Mouse (Mus musculus) lung, postnatal 25 days (tissue): ENCODE results near the gene Slc25a31.

Experiments used
- DNase-seq: peaks from one replicate; pipeline ENCODE4 v3.0.0; 2022; ENCODE audit warnings: low spot score

The Slc25a31 gene

GRCm38 (mm10) chr3:40708655-40709054 lies at the start of gene Slc25a31:
Gene Slc25a31 (plus strand): TSS chr3:40708855.
- DNase-seq: no peak

GRCm38 (mm10) chr3:40660231-40660630 lies 48.4 kb upstream of the Slc25a31 start:
- no peak for DNase-seq

- DNase-seq: no peak
Observed at GRCm38 (mm10) chr3:40666109-40666508, 42.5 kb upstream of the Slc25a31 start.

- DNase-seq: no peak
Observed at GRCm38 (mm10) chr3:40666861-40667719, 41.6 kb upstream of the Slc25a31 start.

- DNase-seq: no peak
Observed at GRCm38 (mm10) chr3:40668889-40669288, 39.8 kb upstream of the Slc25a31 start.

GRCm38 (mm10) chr3:40669395-40669794 lies 39.3 kb upstream of the Slc25a31 start:
- no peak for DNase-seq

- no peak for DNase-seq
Observed at GRCm38 (mm10) chr3:40673515-40673914, 35.1 kb upstream of the Slc25a31 start.

GRCm38 (mm10) chr3:40674873-40675405 lies 33.7 kb upstream of the Slc25a31 start:
- DNase-seq: no peak

GRCm38 (mm10) chr3:40678856-40679255 lies 29.8 kb upstream of the Slc25a31 start:
- no peak for DNase-seq

- DNase-seq: no peak
Observed at GRCm38 (mm10) chr3:40682404-40682803, 26.3 kb upstream of the Slc25a31 start.

GRCm38 (mm10) chr3:40683171-40683570 lies 25.5 kb upstream of the Slc25a31 start:
- no peak for DNase-seq

GRCm38 (mm10) chr3:40685855-40686515 lies 22.7 kb upstream of the Slc25a31 start:
- no peak for DNase-seq

- DNase-seq: no peak
Observed at GRCm38 (mm10) chr3:40686836-40687235, 21.8 kb upstream of the Slc25a31 start.

- DNase-seq: no peak
Observed at GRCm38 (mm10) chr3:40687588-40687987, 21.1 kb upstream of the Slc25a31 start.

- DNase-seq: no peak
Observed at GRCm38 (mm10) chr3:40691566-40691965, 17.1 kb upstream of the Slc25a31 start.

GRCm38 (mm10) chr3:40693435-40693834 lies 15.2 kb upstream of the Slc25a31 start:
- no peak for DNase-seq

GRCm38 (mm10) chr3:40693960-40694359 lies 14.7 kb upstream of the Slc25a31 start:
- no peak for DNase-seq

- peak; percentile 48 for DNase-seq
Observed at GRCm38 (mm10) chr3:40694438-40694837, 14.2 kb upstream of the Slc25a31 start.

- no peak for DNase-seq
Observed at GRCm38 (mm10) chr3:40695162-40695561, 13.5 kb upstream of the Slc25a31 start.

- no peak for DNase-seq
Observed at GRCm38 (mm10) chr3:40698834-40699233, 9.8 kb upstream of the Slc25a31 start.

GRCm38 (mm10) chr3:40704816-40705430 lies 3.7 kb upstream of the Slc25a31 start:
- peak; percentile 1 for DNase-seq

GRCm38 (mm10) chr3:40716056-40716455 lies 7.4 kb downstream of the Slc25a31 start:
- DNase-seq: no peak

- no peak for DNase-seq
Observed at GRCm38 (mm10) chr3:40719022-40719421, 10.4 kb downstream of the Slc25a31 start.
